Mouse (Mus musculus) kidney, embryonic 16.5 days (tissue): ENCODE data around the gene March5. TPM values are rescaled to one million over a fixed set of nuclear protein-coding genes. Genes with fewer than 3 reads are reported as not detected.
"Not testable (repeated sequence)": the region's sequence is repeated elsewhere in the genome, so short reads cannot be mapped to it uniquely, and the experiment has no call there.

Source experiments
- ATAC-seq: fragments of 200-750 bp; cut with Nextera tagmentation; 2 replicates; pipeline ENCODE4 v1.8.0; 2017; ENCODE audit warnings: moderate TSS enrichment; ENCODE audit not compliant: low FRiP score, low TSS enrichment
- H3K27ac ChIP-seq: fragments of 300-500 bp; sonication (generic); 2 replicates; pipeline ENCODE4 v1.5.1; 2014; ENCODE audit warnings: low read length
- H3K27me3 ChIP-seq: fragments of 300-500 bp; sonication (generic); 2 replicates; pipeline ENCODE4 v1.6.1; 2014; ENCODE audit warnings: low read length, control low read depth, mixed read lengths; ENCODE audit not compliant: insufficient read depth
- H3K36me3 ChIP-seq: fragments of 300-500 bp; sonication (generic); 2 replicates; pipeline ENCODE4 v1.6.1; 2014; ENCODE audit warnings: low read length, control low read depth, mixed read lengths; ENCODE audit not compliant: insufficient read depth
- H3K4me1 ChIP-seq: fragments of 300-500 bp; sonication (generic); 2 replicates; pipeline ENCODE4 v1.6.1; 2014; ENCODE audit warnings: low read length, control low read depth, mixed read lengths; ENCODE audit not compliant: insufficient read depth
- H3K4me2 ChIP-seq: fragments of 300-500 bp; sonication (generic); replicated peaks from 2 replicates; pipeline ENCODE4 v1.6.1; 2014; ENCODE audit warnings: low read depth, low read length
- H3K4me3 ChIP-seq: fragments of 300-500 bp; sonication (generic); 2 replicates; pipeline ENCODE4 v1.5.1; 2014; ENCODE audit warnings: mild to moderate bottlenecking, low read length
- H3K9ac ChIP-seq: fragments of 300-500 bp; sonication (generic); replicated peaks from 2 replicates; pipeline ENCODE4 v1.6.1; 2014; ENCODE audit warnings: low read length
- H3K9me3 ChIP-seq: fragments of 300-500 bp; sonication (generic); 2 replicates; pipeline ENCODE4 v1.6.1; 2016; ENCODE audit warnings: low read length, control low read depth
- WGBS: fragments of 180-500 bp; shearing (Covaris S2); extraction: QIAGEN DNeasy Blood & Tissue Kit; methylation state at CpG from one replicate; pipeline ENCODE4 v1.1.7; 2014; 5-methylcytosine and 5-hydroxymethylcytosine counted together
- polyA plus RNA-seq: library from polyadenylated mRNA; unstranded; fragments of >200 nt; fragmentation: Nextera tagmentation; extraction: Ambion mirVana; gene quantifications from 2 replicates; pipeline ENCODE4 v1.2.1, GENCODE M21; 2015

March5 gene
- polyA plus RNA-seq, 1 experiment from 2014 or later: 74.4 TPM

- no peak overlapping the region for H3K27ac ChIP-seq
- peaks cover 13% of the 10 kb centered on the region; the same call in 1 of the 2 replicates for H3K27me3 ChIP-seq
- 43% methylated on average over 4 of the region's 4 CpGs for whole genome bisulfite sequencing
These were observed 30.4 kb upstream of the March5 start for GRCm38 (mm10) chr19:37176879-37177462.

DNA sequence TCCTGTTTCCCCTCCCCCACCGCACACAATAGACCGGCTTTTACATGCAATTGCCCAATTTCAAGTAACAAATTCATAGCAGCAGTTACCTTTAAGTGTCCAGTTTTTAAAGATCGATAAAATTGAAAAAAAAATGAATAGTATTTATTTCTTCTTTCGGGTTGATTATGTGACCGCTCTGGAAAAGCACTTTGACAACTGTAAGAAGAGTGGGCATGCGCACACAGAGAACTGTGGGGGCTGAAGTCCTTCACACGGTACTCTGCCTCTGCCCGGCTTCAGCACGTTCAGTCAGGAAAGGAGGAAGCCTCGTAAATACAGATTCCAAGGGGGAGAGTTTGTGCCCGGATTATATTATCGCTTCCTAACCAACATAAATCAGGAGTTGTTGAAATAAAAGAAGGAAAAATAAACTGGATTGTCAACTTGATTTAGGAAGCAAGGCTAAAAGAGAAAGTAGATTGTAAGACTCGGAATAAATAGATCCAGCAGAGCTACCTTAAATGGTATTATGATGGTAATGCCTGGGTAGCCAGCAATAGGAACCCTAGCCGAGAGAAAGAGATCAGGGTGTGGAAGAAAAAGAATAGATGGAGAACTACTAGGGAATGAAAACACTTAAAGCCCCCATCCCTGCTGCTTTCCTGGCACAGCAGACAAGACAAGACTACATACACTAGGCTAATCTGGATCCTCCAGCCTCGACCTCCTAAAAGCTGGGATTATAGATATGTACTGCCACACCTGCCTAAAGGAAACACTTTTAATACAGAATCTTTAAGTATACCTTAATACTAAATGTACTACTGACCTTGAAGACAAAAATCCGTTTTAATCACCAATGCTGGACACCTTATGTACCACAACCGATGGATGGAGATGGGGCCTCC lies 29.3 kb upstream of the March5 start:
- H3K27ac ChIP-seq: no peak overlapping the region
- peak overlapping the region; percentile 42 for H3K4me3 ChIP-seq
- peaks cover 10% of the 10 kb centered on the region; the same call in 1 of the 2 replicates for H3K4me1 ChIP-seq
- H3K9ac ChIP-seq: peak overlapping the region; percentile 24; the same call in 1 of the 2 replicates
- H3K4me2 ChIP-seq: peak overlapping the region; percentile 56
- peak; percentile 72; the same call in 1 of the 2 replicates for ATAC-seq
- WGBS: 14% methylated on average over 17 of the region's 17 CpGs
- H3K36me3 ChIP-seq: no peaks in the 10 kb centered on the region
- peaks cover 3% of the 10 kb centered on the region; the same call in 1 of the 2 replicates for H3K27me3 ChIP-seq
- H3K9me3 ChIP-seq: no peaks in the 10 kb centered on the region

More at GRCm38 (mm10) chr19:37176879-37177462, 30.4 kb upstream of the March5 start:
- Histone ChIP-seq H3K9ac (no peak overlapping the region), H3K4me3 (no peak overlapping the region), H3K36me3 (no peaks in the 10 kb centered on the region), H3K9me3 (no peaks in the 10 kb centered on the region), H3K4me1 (peaks cover 10% of the 10 kb centered on the region; the same call in 1 of the 2 replicates), H3K4me2 (0 out of 2 replicates have a peak overlapping the region, but pooled peaks have one; percentile 7)
- no peak for ATAC-seq

- Histone ChIP-seq H3K4me2 (no peak overlapping the region), H3K36me3 (no peaks in the 10 kb centered on the region)
- WGBS: 62% methylated on average over 4 of the region's 4 CpGs
These were observed 18.9 kb upstream of the March5 start for GRCm38 (mm10) chr19:37188366-37188948.

DNA sequence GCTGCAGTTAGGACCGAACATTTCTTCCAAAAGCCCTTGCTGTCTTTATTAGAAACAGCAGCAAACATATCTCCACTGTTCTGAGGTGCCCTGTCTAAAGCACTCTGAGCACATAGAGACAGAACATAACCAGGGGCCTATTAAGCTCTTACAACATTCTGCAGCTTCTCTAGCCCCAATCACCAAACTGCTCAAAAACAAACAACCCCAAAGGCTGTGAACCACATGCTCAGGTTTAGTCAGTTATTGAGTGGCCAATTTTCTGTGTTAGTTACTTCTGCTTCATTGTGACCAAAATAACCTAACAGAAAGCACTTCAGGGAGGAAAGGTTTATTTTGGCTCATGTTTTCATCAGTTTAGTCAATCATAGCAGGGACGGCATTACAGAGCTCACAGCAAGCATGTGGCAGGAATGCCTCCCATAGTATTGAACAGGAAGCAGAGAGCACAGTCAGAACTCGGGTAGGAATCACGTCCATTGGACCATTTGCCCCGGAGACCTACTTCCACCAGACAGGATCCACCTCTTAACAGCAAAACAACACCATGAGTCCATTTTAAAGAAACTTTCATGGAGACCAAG lies 14.8 kb upstream of the March5 start:
- WGBS: 50% methylated on average over 5 of the region's 5 CpGs
- Histone ChIP-seq H3K36me3 (no peaks in the 10 kb centered on the region), H3K4me1 (no peaks in the 10 kb centered on the region), H3K27me3 (no peaks in the 10 kb centered on the region), H3K9ac (no peak overlapping the region), H3K27ac (no peak overlapping the region), H3K9me3 (no peaks in the 10 kb centered on the region), H3K4me3 (no peak overlapping the region), H3K4me2 (no peak overlapping the region)
- ATAC-seq: no peak

More at GRCm38 (mm10) chr19:37188366-37188948, 18.9 kb upstream of the March5 start:
- Histone ChIP-seq H3K9me3 (no peaks in the 10 kb centered on the region), H3K27ac (no peak overlapping the region), H3K4me3 (no peak overlapping the region), H3K27me3 (no peaks in the 10 kb centered on the region), H3K9ac (no peak overlapping the region), H3K4me1 (no peaks in the 10 kb centered on the region)
- ATAC-seq: no peak

DNA sequence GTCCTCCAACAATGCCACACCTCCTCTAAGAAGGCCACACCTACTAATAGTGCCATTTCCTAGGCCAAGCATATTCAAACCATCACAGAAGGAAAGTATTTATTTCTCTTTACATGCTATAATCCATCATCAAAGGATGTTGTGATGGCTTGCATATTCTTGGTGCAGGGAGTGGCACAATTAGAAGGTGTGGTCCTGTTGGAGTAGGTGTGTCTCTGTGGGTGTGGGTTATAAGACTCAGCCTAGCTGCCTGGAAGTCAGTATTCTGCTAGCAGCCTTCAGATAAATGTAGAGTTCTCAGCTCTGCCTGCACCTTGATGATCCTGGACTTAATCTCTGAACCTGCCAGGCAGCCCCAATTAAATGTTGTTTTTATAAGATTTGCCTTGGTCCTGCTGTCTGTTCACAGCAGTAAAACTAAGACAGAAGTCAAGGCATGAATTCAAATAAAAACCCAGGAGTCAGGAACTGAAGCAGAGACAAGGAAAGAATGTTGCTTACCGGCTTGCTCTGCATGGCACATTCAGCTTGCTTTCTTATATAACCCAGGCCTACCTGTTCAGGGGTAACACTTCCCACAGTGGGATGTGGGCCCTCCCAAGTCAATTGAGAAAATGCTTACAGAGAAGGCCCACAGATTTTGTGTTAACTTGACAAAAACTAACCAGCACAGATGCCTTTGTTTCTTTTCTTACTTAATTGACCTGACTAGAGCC lies 9.0 kb upstream of the March5 start:
- Histone ChIP-seq H3K4me3 (no peak overlapping the region), H3K9me3 (no peaks in the 10 kb centered on the region), H3K27ac (no peak overlapping the region), H3K4me2 (no peak overlapping the region), H3K4me1 (no peaks in the 10 kb centered on the region), H3K27me3 (no peaks in the 10 kb centered on the region), H3K36me3 (no peaks in the 10 kb centered on the region), H3K9ac (no peak overlapping the region)
- ATAC-seq: no peak
- WGBS: 62% methylated on average over 1 of the region's 1 CpGs

- Histone ChIP-seq H3K9ac (no peak overlapping the region), H3K4me3 (no peak overlapping the region), H3K27ac (no peak overlapping the region), H3K4me2 (no peak overlapping the region), H3K27me3 (no peaks in the 10 kb centered on the region), H3K4me1 (no peaks in the 10 kb centered on the region), H3K9me3 (no peaks in the 10 kb centered on the region), H3K36me3 (no peaks in the 10 kb centered on the region)
- WGBS: 64% methylated on average over 2 of the region's 2 CpGs
- no peak for ATAC-seq
These were observed 7.5 kb upstream of the March5 start for GRCm38 (mm10) chr19:37199889-37200288.

- WGBS: 97% methylated on average over 1 of the region's 1 CpGs
- Histone ChIP-seq H3K4me2 (no peak overlapping the region), H3K9ac (no peak overlapping the region), H3K36me3 (no peaks in the 10 kb centered on the region), H3K9me3 (no peaks in the 10 kb centered on the region), H3K4me3 (no peak overlapping the region), H3K27ac (no peak overlapping the region), H3K27me3 (no peaks in the 10 kb centered on the region), H3K4me1 (no peaks in the 10 kb centered on the region)
- ATAC-seq: no peak
These were observed 4.0 kb upstream of the March5 start for GRCm38 (mm10) chr19:37203371-37203770.

DNA sequence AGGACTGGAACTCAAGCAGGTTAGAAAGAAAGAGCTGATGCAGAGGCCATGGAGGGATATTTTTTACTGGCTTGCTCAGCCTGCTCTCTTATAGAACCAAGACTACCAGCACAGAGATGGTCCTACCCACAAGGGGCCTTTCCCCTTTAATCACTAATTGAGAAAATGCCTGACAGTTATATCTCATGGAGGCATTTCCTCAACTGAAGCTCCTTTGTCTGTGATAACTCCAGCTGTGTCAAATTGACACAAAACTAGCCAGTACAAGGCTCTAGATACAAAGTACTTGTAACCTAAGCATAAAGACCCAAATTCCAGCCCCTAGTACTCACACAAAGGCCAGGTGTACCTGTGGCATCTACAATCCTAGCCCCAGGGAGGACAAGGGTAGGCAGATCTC lies 2.2 kb upstream of the March5 start:
- not testable (repeated sequence) for H3K36me3 ChIP-seq, H3K9ac ChIP-seq, H3K4me3 ChIP-seq, H3K9me3 ChIP-seq, H3K4me2 ChIP-seq, ATAC-seq, H3K27ac ChIP-seq, H3K27me3 ChIP-seq
- peaks cover 13% of the 10 kb centered on the region for H3K4me1 ChIP-seq

- Histone ChIP-seq H3K4me3 (peak overlapping the region; percentile 72), H3K27ac (peak overlapping the region; percentile 66), H3K4me1 (peaks cover 13% of the 10 kb centered on the region), H3K27me3 (no peaks in the 10 kb centered on the region), H3K36me3 (peaks cover 5% of the 10 kb centered on the region; the same call in 1 of the 2 replicates), H3K9ac (peak overlapping the region; percentile 87), H3K4me2 (peak overlapping the region; percentile 90), H3K9me3 (no peaks in the 10 kb centered on the region)
- ATAC-seq: peak; percentile 74
- under 1% methylated on average over 47 of the region's 47 CpGs for WGBS
These were observed 571 bp upstream of the March5 start for GRCm38 (mm10) chr19:37206641-37207302.
